Mouse (Mus musculus) lung, postnatal 0 days (tissue): Measurements from ENCODE around the gene Mettl15.

Source experiments
- CTCF ChIP-seq: IDR thresholded peaks from 2 replicates; pipeline ENCODE4 v1.5.1; 2016; ENCODE audit warnings: antibody characterized with exemption, mild to moderate bottlenecking
- EP300 ChIP-seq: IDR thresholded peaks from 2 replicates; pipeline ENCODE4 v1.6.1; 2016; ENCODE audit warnings: antibody characterized with exemption, mild to moderate bottlenecking, control low read depth

GRCm38 (mm10) chr2:109284121-109284520 lies 3.6 kb upstream of the Mettl15 start:
- no peak for TF ChIP-seq CTCF
- no peak for TF ChIP-seq EP300
